Mouse (Mus musculus) T-cell, adult 2 months (primary cell): ENCODE data around the gene Mcts2.

Experiments
- DNase-seq: peaks from one replicate; pipeline ENCODE4 v3.0.0; 2022; ENCODE audit warnings: low spot score

Mcts2 gene

GRCm38 (mm10) chr2:152726213-152726612 lies 39.4 kb downstream of the Mcts2 start:
- no peak for DNase-seq

GRCm38 (mm10) chr2:152726751-152727335 lies 40.0 kb downstream of the Mcts2 start:
- DNase-seq = no peak

DNA sequence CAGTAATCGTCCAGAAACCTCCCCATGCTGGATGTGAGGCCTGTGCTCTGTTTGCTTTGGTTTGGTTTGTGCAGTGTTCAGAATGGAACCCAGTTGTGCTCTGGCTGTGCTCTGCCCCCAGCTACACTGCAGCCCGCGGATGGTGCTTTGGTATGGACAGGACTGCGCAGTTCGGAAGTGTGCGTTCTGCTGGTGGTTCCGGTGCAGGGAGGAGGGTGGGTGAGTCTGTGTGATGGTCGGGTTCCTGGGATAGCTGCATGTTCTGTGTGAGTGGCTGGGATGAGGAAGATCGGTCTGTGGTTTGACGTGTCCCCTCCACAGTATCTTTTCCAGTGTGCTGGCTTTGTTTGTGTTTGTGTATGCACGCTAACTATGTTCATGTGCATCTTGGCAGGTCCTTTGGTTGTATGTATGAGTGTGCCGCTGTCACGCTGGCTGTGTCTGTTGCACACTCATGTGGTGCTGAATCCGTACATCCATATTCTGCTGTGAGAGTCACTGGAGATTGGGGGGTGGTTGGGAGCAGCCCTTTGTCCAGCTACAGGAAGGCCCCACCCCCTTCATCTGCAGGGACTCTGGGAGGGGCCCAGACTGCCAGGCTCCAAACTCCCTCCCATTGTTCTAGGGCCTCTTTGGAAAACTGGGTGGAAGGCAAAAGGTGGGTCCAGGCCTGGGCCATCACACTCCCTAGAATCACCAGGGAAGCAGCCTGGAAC lies 41.1 kb downstream of the Mcts2 start:
- DNase-seq = no peak

DNA sequence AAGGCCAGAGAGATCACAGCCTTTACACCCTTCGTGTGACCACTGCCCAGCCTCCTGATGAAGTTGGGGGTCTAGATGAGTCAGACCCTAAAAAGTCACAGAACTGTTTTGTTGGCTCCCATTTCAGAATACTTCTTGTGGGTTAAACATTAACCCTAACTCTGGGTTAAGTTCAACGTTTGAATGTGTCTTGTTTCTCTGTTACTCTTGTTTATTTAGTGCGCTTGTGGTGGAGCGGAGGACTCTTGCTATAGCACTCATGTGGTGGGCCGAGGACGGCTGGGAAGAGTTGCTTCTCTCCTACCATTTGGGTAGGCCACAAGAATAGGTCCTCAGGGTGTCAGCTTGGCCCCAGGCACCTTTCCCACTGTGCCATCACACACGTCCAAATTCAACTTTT lies 41.8 kb downstream of the Mcts2 start:
- DNase-seq = no peak

- DNase-seq = no peak
Measured at GRCm38 (mm10) chr2:152729013-152729635, 42.3 kb downstream of the Mcts2 start.

DNA sequence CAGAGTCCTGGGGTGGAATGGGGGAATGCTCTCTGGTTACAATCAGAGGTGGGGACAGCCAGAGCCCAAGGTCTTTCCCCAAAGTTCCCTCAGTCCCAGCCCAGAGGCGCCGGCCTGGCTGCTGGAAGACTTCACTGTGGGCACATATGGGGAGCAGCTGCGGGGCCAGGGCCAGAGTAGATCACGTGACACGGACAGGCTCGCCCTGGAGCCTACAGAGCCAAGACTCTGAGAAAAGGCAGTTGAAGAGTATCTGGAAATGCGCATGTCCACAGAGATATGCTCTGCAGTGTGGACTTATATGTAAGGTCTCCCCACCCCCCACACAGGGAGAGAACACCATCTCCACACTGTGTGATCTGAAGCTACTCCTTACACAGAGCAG lies 42.8 kb downstream of the Mcts2 start:
- DNase-seq = no peak

DNA sequence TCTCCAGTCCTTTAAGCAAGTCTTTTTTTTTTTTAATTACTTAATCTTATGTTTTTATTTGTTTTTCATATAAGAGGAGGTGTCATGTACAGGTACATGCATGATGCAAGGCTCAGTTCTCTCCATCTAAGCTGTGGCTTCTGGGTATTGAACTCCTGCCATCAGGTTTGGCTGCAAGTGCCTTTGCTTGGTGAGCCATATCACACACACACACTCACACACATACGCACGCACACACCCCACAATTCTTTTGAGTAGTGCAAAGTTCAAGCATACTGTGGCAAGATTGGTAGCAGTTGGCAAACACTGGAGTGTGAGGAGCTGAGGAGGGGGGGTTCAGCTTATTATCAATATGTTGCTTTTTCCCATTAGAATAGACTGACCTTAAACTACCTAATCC lies 46.4 kb downstream of the Mcts2 start:
- DNase-seq = peak; percentile 22

- no peak for DNase-seq
Measured at GRCm38 (mm10) chr2:152734501-152734900, 47.7 kb downstream of the Mcts2 start.

- DNase-seq = peak; percentile 59
Measured at GRCm38 (mm10) chr2:152734984-152735383, 48.1 kb downstream of the Mcts2 start.

DNA sequence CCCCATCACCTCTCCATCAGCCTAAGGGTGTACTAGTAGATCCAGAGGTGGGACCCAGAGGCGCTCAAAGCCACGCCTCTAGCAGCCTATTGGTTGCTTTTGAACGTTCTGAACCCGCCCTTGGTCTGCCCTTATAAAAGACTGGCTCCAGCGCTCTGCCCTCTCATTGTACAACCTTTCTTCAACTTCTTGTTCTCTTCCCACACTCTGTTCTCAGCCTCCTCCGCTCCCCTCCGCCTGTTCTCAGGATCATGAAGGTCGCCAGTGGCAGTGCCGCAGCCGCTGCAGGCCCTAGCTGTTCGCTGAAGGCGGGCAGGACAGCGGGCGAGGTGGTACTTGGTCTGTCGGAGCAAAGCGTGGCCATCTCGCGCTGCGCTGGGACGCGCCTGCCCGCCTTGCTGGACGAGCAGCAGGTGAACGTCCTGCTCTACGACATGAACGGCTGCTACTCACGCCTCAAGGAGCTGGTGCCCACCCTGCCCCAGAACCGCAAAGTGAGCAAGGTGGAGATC lies 49.3 kb downstream of the Mcts2 start, which contains the start of gene Id1:
Id1 (plus strand) TSS at position 162 of the 512 bp plus-strand sequence.
- DNase-seq = peak; percentile 56

- no peak for DNase-seq
Measured at GRCm38 (mm10) chr2:152736748-152737147, 49.9 kb downstream of the Mcts2 start.
